Mouse (Mus musculus) E14TG2a.4 (cell line): ENCODE measurements around the gene Pip5k1c.

Experiments used
- CTCF ChIP-seq: conservative IDR thresholded peaks from 2 replicates; pipeline ENCODE4 v1.5.1; 2014; ENCODE audit warnings: low read length
- NANOG ChIP-seq: IDR thresholded peaks from 2 replicates; pipeline ENCODE4 v1.6.1; 2014; ENCODE audit warnings: borderline replicate concordance, low read length, mixed read lengths
- POU5F1 ChIP-seq: IDR thresholded peaks from 2 replicates; pipeline ENCODE4 v1.6.1; 2014; ENCODE audit warnings: low read length, borderline replicate concordance

GRCm38 (mm10) chr10:81306837-81307682 lies 14.3 kb downstream of the Pip5k1c start:
- no peak for TF ChIP-seq CTCF
- no peak for TF ChIP-seq POU5F1
- no peak for TF ChIP-seq NANOG
